ENCODE assay signal across 22 mouse cellular contexts in the genomic region with DNA sequence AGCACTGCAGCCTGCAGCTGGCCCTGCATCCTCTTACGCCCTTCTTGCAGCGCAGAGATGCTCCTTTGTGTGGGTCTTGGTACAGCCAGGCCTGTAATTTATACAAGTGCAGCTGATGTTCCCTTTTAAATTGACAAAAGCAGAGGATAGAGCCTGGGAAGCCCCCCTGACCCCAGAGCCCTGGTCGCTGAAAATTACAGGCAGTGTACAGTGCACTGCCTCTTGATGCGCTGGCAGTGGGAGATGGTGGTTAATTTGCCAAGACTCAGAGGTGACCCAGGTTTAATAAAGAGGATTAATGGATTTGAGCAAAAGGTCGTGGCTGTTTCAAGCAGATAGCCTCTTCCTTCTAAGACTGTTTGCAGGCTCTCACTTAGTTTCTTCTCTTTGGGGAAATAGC. TPM values are rescaled to one million over a fixed set of nuclear protein-coding genes. Genes with fewer than 3 reads are reported as not detected.
"Had no signal": no experiment of that assay in that cellular context is flagged by ENCODE, and none has a peak within 500 bp of the region (broad histone marks: within the 10 kb centered on the region; RNA-seq: fewer than 3 reads in every experiment).

No protein-coding gene starts in this region.

- H3K27ac ChIP-seq: kidney, embryonic 15.5 days; limb, embryonic 12.5 days; limb, embryonic 15.5 days; liver, embryonic 14.5 days; macrophage; stomach, postnatal 0 days had no signal

- DNase-seq: kidney, adult 2 months; kidney, postnatal 10 days; kidney, postnatal 36 days; left cerebral cortex, postnatal 4 days; liver, postnatal 0 days; lung, embryonic 14.5 days; right cerebral cortex, adult 18-20 months; right cerebral cortex, postnatal 14 days; right cerebral cortex, postnatal 4 days; thymus, adult 2 months; thymus, postnatal 14 days; thymus, postnatal 4 days had no signal

- H3K9ac ChIP-seq: kidney, embryonic 15.5 days; limb, embryonic 12.5 days; limb, embryonic 15.5 days; liver, embryonic 14.5 days; liver, postnatal 0 days; lung, embryonic 14.5 days had no signal

- ATAC-seq: intestine, postnatal 0 days; liver, postnatal 0 days; lung, postnatal 0 days had no signal

- H3K27me3 ChIP-seq: kidney, embryonic 15.5 days had no signal

- H3K4me1 ChIP-seq: kidney, embryonic 15.5 days; limb, embryonic 12.5 days; limb, embryonic 15.5 days had no signal

- H3K4me3 ChIP-seq: kidney, embryonic 15.5 days; limb, embryonic 12.5 days; limb, embryonic 15.5 days had no signal

- H3K4me2 ChIP-seq: kidney, embryonic 15.5 days; limb, embryonic 12.5 days; limb, embryonic 15.5 days; liver, embryonic 11.5 days; lung, embryonic 14.5 days had no signal

- H3K36me3 ChIP-seq: kidney, embryonic 15.5 days; limb, embryonic 12.5 days; limb, embryonic 15.5 days had no signal

- H3K9me3 ChIP-seq: kidney, embryonic 15.5 days; limb, embryonic 12.5 days; limb, embryonic 15.5 days had no signal

RNA-seq across cellular contexts. Expression of gene Opcml, which starts 39.9 kb away (rescaled TPM):
- total RNA-seq: megakaryocyte, adult 5-6 weeks had no signal
- polyA plus RNA-seq: macrophage had no signal
